Mouse (Mus musculus): ENCODE data around the gene Myo1b.

GRCm38 (mm10) chr1:51748306-51748705 is 167.6 kb downstream of the Myo1b start:
- TF ChIP-seq POLR2A (IDR thresholded peaks at IDR 0.05; ENCODE audit: low read depth, low read length) (no peak), CTCF (IDR thresholded peaks at IDR 0.05; ENCODE audit: extremely low read depth, insufficient read length, insufficient replicate concordance, low read depth, low read length) (no peak)
